Mouse (Mus musculus) embryonic fibroblast, embryonic 13.5 days (primary cell): ENCODE results near the gene Pacrg.

ENCODE experiments used
- CTCF ChIP-seq: IDR thresholded peaks from 2 replicates; pipeline ENCODE4 v1.5.1; 2011; ENCODE audit warnings: mild to moderate bottlenecking, control low read depth, low read length, moderate library complexity, borderline replicate concordance; ENCODE audit not compliant: insufficient read depth
- POLR2A ChIP-seq: IDR thresholded peaks from 2 replicates; pipeline ENCODE4 v1.6.1; 2011; ENCODE audit warnings: low read depth, mild to moderate bottlenecking, control low read depth, low read length, moderate library complexity

GRCm38 (mm10) chr17:10628240-10628639, 211.9 kb downstream of the Pacrg start:
- no peak for TF ChIP-seq CTCF
- TF ChIP-seq POLR2A = no peak
